Mouse (Mus musculus): Measurements from ENCODE around the gene Prkca. TPM values are rescaled to one million over a fixed set of nuclear protein-coding genes. Genes with fewer than 3 reads are reported as not detected.

Prkca gene
- polyA plus RNA-seq, 1 experiment from 2014 or later = 2.5 TPM

- Histone ChIP-seq H3K27ac (replicated peaks) (no peak overlapping the region), H3K4me1 (replicated peaks) (peaks cover 35% of the 10 kb centered on the region), H3K9ac (no peak overlapping the region), H3K27me3 (no peaks in the 10 kb centered on the region), H3K36me3 (replicated peaks) (no peaks in the 10 kb centered on the region), H3K4me2 (no peak overlapping the region), H3K4me3 (replicated peaks) (no peak overlapping the region), H3K9me3 (replicated peaks) (no peaks in the 10 kb centered on the region)
- no peak for ATAC-seq (ENCODE audit: insufficient read depth)
- 53% methylated on average over 6 of the region's 6 CpGs for WGBS (ENCODE audit: insufficient replicate concordance)
Observed at GRCm38 (mm10) chr11:107994487-107994886, 349.2 kb downstream of the Prkca start.

- ATAC-seq (ENCODE audit: insufficient read depth) = no peak
- 67% methylated on average over 3 of the region's 3 CpGs for WGBS (ENCODE audit: insufficient replicate concordance)
- Histone ChIP-seq H3K9me3 (replicated peaks) (no peaks in the 10 kb centered on the region), H3K27ac (replicated peaks) (no peak overlapping the region), H3K4me3 (replicated peaks) (no peak overlapping the region), H3K9ac (no peak overlapping the region), H3K4me2 (no peak overlapping the region), H3K4me1 (replicated peaks) (peaks cover 28% of the 10 kb centered on the region), H3K27me3 (no peaks in the 10 kb centered on the region), H3K36me3 (replicated peaks) (no peaks in the 10 kb centered on the region)
Observed at GRCm38 (mm10) chr11:107993792-107994191, 349.9 kb downstream of the Prkca start.

GRCm38 (mm10) chr11:107992500-107992899 is 351.2 kb downstream of the Prkca start:
- no peaks in the 10 kb centered on the region for H3K36me3 ChIP-seq (replicated peaks)
- H3K4me2 ChIP-seq = peak overlapping the region; percentile 19; the same call in 1 of the 2 replicates
- peak; percentile 80 for ATAC-seq (ENCODE audit: insufficient read depth)
- H3K9me3 ChIP-seq (replicated peaks) = no peaks in the 10 kb centered on the region
- H3K9ac ChIP-seq = no peak overlapping the region
- H3K27ac ChIP-seq (replicated peaks) = peak overlapping the region; percentile 78
- H3K4me3 ChIP-seq (replicated peaks) = no peak overlapping the region
- H3K4me1 ChIP-seq (replicated peaks) = peaks cover 23% of the 10 kb centered on the region
- no peaks in the 10 kb centered on the region for H3K27me3 ChIP-seq
- 21% methylated on average over 11 of the region's 11 CpGs for WGBS (ENCODE audit: insufficient replicate concordance)

- 49% methylated on average over 7 of the region's 7 CpGs for WGBS (ENCODE audit: insufficient replicate concordance)
- Histone ChIP-seq H3K36me3 (replicated peaks) (no peaks in the 10 kb centered on the region), H3K4me2 (peak overlapping the region; percentile 19; the same call in 1 of the 2 replicates), H3K4me1 (replicated peaks) (peaks cover 23% of the 10 kb centered on the region), H3K9ac (no peak overlapping the region), H3K4me3 (replicated peaks) (no peak overlapping the region), H3K27me3 (no peaks in the 10 kb centered on the region), H3K27ac (replicated peaks) (peak overlapping the region; percentile 78), H3K9me3 (replicated peaks) (no peaks in the 10 kb centered on the region)
- peak; percentile 91 for ATAC-seq (ENCODE audit: insufficient read depth)
Observed at GRCm38 (mm10) chr11:107991990-107992389, 351.7 kb downstream of the Prkca start.

- Histone ChIP-seq H3K36me3 (replicated peaks) (no peaks in the 10 kb centered on the region), H3K27me3 (no peaks in the 10 kb centered on the region), H3K4me3 (replicated peaks) (no peak overlapping the region), H3K4me1 (replicated peaks) (peaks cover 33% of the 10 kb centered on the region), H3K9me3 (replicated peaks) (no peaks in the 10 kb centered on the region), H3K4me2 (no peak overlapping the region), H3K27ac (replicated peaks) (no peak overlapping the region), H3K9ac (no peak overlapping the region)
- 66% methylated on average over 6 of the region's 6 CpGs for WGBS (ENCODE audit: insufficient replicate concordance)
- no peak for ATAC-seq (ENCODE audit: insufficient read depth)
Observed at GRCm38 (mm10) chr11:107989241-107989640, 354.5 kb downstream of the Prkca start.

- no peaks in the 10 kb centered on the region for H3K36me3 ChIP-seq (replicated peaks)
- peak overlapping the region; percentile 59 for H3K27ac ChIP-seq (replicated peaks)
- no peaks in the 10 kb centered on the region for H3K9me3 ChIP-seq (replicated peaks)
- no peak overlapping the region for H3K4me2 ChIP-seq
- no peak overlapping the region for H3K9ac ChIP-seq
- no peak overlapping the region for H3K4me3 ChIP-seq (replicated peaks)
- ATAC-seq (ENCODE audit: insufficient read depth) = peak; percentile 78
- no peaks in the 10 kb centered on the region for H3K27me3 ChIP-seq
- H3K4me1 ChIP-seq (replicated peaks) = peaks cover 13% of the 10 kb centered on the region
- 66% methylated on average over 3 of the region's 3 CpGs for WGBS (ENCODE audit: insufficient replicate concordance)
Observed at GRCm38 (mm10) chr11:107985941-107986340, 357.8 kb downstream of the Prkca start.

- H3K9ac ChIP-seq = no peak overlapping the region
- no peaks in the 10 kb centered on the region for H3K9me3 ChIP-seq (replicated peaks)
- WGBS (ENCODE audit: insufficient replicate concordance) = 73% methylated on average over 12 of the region's 12 CpGs
- peaks cover 13% of the 10 kb centered on the region for H3K4me1 ChIP-seq (replicated peaks)
- no peak overlapping the region for H3K4me3 ChIP-seq (replicated peaks)
- no peaks in the 10 kb centered on the region for H3K36me3 ChIP-seq (replicated peaks)
- no peak overlapping the region for H3K4me2 ChIP-seq
- no peak overlapping the region for H3K27ac ChIP-seq (replicated peaks)
- ATAC-seq (ENCODE audit: insufficient read depth) = no peak
- H3K27me3 ChIP-seq = no peaks in the 10 kb centered on the region
Observed at GRCm38 (mm10) chr11:107983883-107984282, 359.8 kb downstream of the Prkca start.

GRCm38 (mm10) chr11:107983224-107983623 is 360.5 kb downstream of the Prkca start:
- WGBS (ENCODE audit: insufficient replicate concordance) = 54% methylated on average over 5 of the region's 5 CpGs
- no peak overlapping the region for H3K4me2 ChIP-seq
- no peaks in the 10 kb centered on the region for H3K27me3 ChIP-seq
- H3K9me3 ChIP-seq (replicated peaks) = no peaks in the 10 kb centered on the region
- ATAC-seq (ENCODE audit: insufficient read depth) = no peak
- no peak overlapping the region for H3K4me3 ChIP-seq (replicated peaks)
- H3K4me1 ChIP-seq (replicated peaks) = peaks cover 11% of the 10 kb centered on the region
- H3K9ac ChIP-seq = no peak overlapping the region
- no peak overlapping the region for H3K27ac ChIP-seq (replicated peaks)
- H3K36me3 ChIP-seq (replicated peaks) = no peaks in the 10 kb centered on the region

GRCm38 (mm10) chr11:107982225-107982896 is 361.4 kb downstream of the Prkca start:
- ATAC-seq (ENCODE audit: insufficient read depth) = no peak
- Histone ChIP-seq H3K9me3 (replicated peaks) (no peaks in the 10 kb centered on the region), H3K4me1 (replicated peaks) (peaks cover 10% of the 10 kb centered on the region), H3K36me3 (replicated peaks) (no peaks in the 10 kb centered on the region), H3K4me2 (no peak overlapping the region), H3K4me3 (replicated peaks) (no peak overlapping the region), H3K27me3 (no peaks in the 10 kb centered on the region), H3K27ac (replicated peaks) (no peak overlapping the region), H3K9ac (no peak overlapping the region)
- WGBS (ENCODE audit: insufficient replicate concordance) = 44% methylated on average over 16 of the region's 16 CpGs

GRCm38 (mm10) chr11:107979497-107980174 is 364.1 kb downstream of the Prkca start:
- Histone ChIP-seq H3K9me3 (replicated peaks) (no peaks in the 10 kb centered on the region), H3K4me1 (replicated peaks) (no peaks in the 10 kb centered on the region), H3K27ac (replicated peaks) (no peak overlapping the region), H3K4me3 (replicated peaks) (no peak overlapping the region), H3K27me3 (no peaks in the 10 kb centered on the region), H3K36me3 (replicated peaks) (no peaks in the 10 kb centered on the region), H3K4me2 (no peak overlapping the region), H3K9ac (no peak overlapping the region)
- WGBS (ENCODE audit: insufficient replicate concordance) = 72% methylated on average over 22 of the region's 22 CpGs
- no peak for ATAC-seq (ENCODE audit: insufficient read depth)

GRCm38 (mm10) chr11:107969943-107970342 is 373.8 kb downstream of the Prkca start:
- 76% methylated on average over 10 of the region's 10 CpGs for WGBS (ENCODE audit: insufficient replicate concordance)
- no peak overlapping the region for H3K4me2 ChIP-seq
- H3K4me1 ChIP-seq (replicated peaks) = 0 out of 2 replicates have a peak, but pooled peaks cover 4% of the 10 kb centered on the region
- no peaks in the 10 kb centered on the region for H3K36me3 ChIP-seq (replicated peaks)
- no peak overlapping the region for H3K4me3 ChIP-seq (replicated peaks)
- H3K9ac ChIP-seq = no peak overlapping the region
- H3K9me3 ChIP-seq (replicated peaks) = no peaks in the 10 kb centered on the region
- H3K27ac ChIP-seq (replicated peaks) = no peak overlapping the region
- H3K27me3 ChIP-seq = no peaks in the 10 kb centered on the region
- ATAC-seq (ENCODE audit: insufficient read depth) = no peak
